Mouse (Mus musculus) MEL (cell line): ENCODE data around the gene Slc25a48. TPM values are rescaled to one million over a fixed set of nuclear protein-coding genes. Genes with fewer than 3 reads are reported as not detected.

Source experiments
- DNase-seq: peaks from one replicate; pipeline ENCODE4 v3.0.0; 2011; ENCODE audit warnings: low read depth, low spot score
- H3K27ac ChIP-seq: 2 replicates; pipeline ENCODE4 v1.5.1; 2012; ENCODE audit warnings: low read depth, mild to moderate bottlenecking, control low read depth, low read length, moderate library complexity; ENCODE audit not compliant: control insufficient read depth
- H3K27me3 ChIP-seq, 2 experiments: fragments of 150-350 bp in 1 of 2; sonication (generic) in 1 of 2; 2 replicates each; pipeline ENCODE4 v1.6.1; 2012; ENCODE audit warnings: low read length in 2 of 2, mild to moderate bottlenecking in 2 of 2, improper control_type of control experiment in 1 of 2, moderate library complexity in 1 of 2; ENCODE audit not compliant: insufficient read depth in 2 of 2, control insufficient read depth in 1 of 2
- H3K36me3 ChIP-seq, 2 experiments: 2 replicates each; pipeline ENCODE4 v1.6.1; 2012 to 2014; ENCODE audit warnings: low read length in 2 of 2, improper control_type of control experiment in 1 of 2, inconsistent platforms in 1 of 2, mild to moderate bottlenecking in 1 of 2; ENCODE audit not compliant: insufficient read depth in 2 of 2, control insufficient read depth in 1 of 2
- H3K4me1 ChIP-seq, 2 experiments: fragments of 150-350 bp in 1 of 2; sonication (generic) in 1 of 2; 2 replicates each; pipeline ENCODE4 v1.6.1; 2012; ENCODE audit warnings: low read length in 2 of 2, improper control_type of control experiment in 1 of 2, mild to moderate bottlenecking in 1 of 2; ENCODE audit not compliant: insufficient read depth in 2 of 2, control insufficient read depth in 1 of 2
- H3K4me3 ChIP-seq, 2 experiments: fragments of 150-350 bp in 1 of 2; sonication (generic) in 1 of 2; 2 replicates each; pipeline ENCODE4 v1.5.1; 2012; ENCODE audit warnings: low read depth in 2 of 2, low read length in 2 of 2, mild to moderate bottlenecking in 2 of 2, moderate library complexity in 2 of 2, control low read depth in 1 of 2, improper control_type of control experiment in 1 of 2; ENCODE audit not compliant: control insufficient read depth in 1 of 2, insufficient read depth in 1 of 2
- H3K79me2 ChIP-seq: 2 replicates; pipeline ENCODE4 v1.6.1; 2012; ENCODE audit warnings: mild to moderate bottlenecking, low read length, moderate library complexity; ENCODE audit not compliant: control insufficient read depth, poor library complexity, insufficient read depth
- H3K9ac ChIP-seq: 2 replicates; pipeline ENCODE4 v1.6.1; 2012; ENCODE audit warnings: low read depth, mild to moderate bottlenecking, control low read depth, low read length, moderate library complexity; ENCODE audit not compliant: control insufficient read depth, poor library complexity, severe bottlenecking
- H3K9me3 ChIP-seq: fragments of 150-350 bp; sonication (generic); replicated peaks from 2 replicates; pipeline ENCODE4 v1.6.1; 2012; ENCODE audit warnings: mild to moderate bottlenecking, low read length, improper control_type of control experiment, moderate library complexity; ENCODE audit not compliant: insufficient read depth
- CTCF ChIP-seq, 3 experiments: IDR thresholded peaks in 2 of 3; conservative IDR thresholded peaks in 1 of 3; 2 replicates each; pipeline ENCODE4 v1.5.1; 2011 to 2012; ENCODE audit warnings: low read length in 3 of 3, low read depth in 2 of 3, mild to moderate bottlenecking in 2 of 3, improper control_type of control experiment in 1 of 3, inconsistent platforms in 1 of 3, mixed read lengths in 1 of 3, moderate library complexity in 1 of 3; ENCODE audit not compliant: control insufficient read depth in 1 of 3, insufficient read depth in 1 of 3, poor library complexity in 1 of 3, severe bottlenecking in 1 of 3
- E2F4 ChIP-seq: IDR thresholded peaks from 2 replicates; pipeline ENCODE4 v1.6.1; 2011; ENCODE audit warnings: low read depth, low read length, improper control_type of control experiment, borderline replicate concordance
- EP300 ChIP-seq, 2 experiments: IDR thresholded peaks; 2 replicates each; pipeline ENCODE4 v1.6.1; 2011; ENCODE audit warnings: improper control_type of control experiment in 2 of 2, low read length in 2 of 2, low read depth in 1 of 2, mild to moderate bottlenecking in 1 of 2
- ETS1 ChIP-seq: IDR thresholded peaks from 2 replicates; pipeline ENCODE4 v1.6.1; 2012; ENCODE audit warnings: low read depth, mild to moderate bottlenecking, inconsistent platforms, low read length, improper control_type of control experiment, moderate library complexity
- GABPA ChIP-seq: IDR thresholded peaks from 2 replicates; pipeline ENCODE4 v1.6.1; 2012; ENCODE audit warnings: low read depth, mild to moderate bottlenecking, inconsistent platforms, low read length, improper control_type of control experiment, moderate library complexity
- GATA1 ChIP-seq: IDR thresholded peaks from 2 replicates; pipeline ENCODE4 v1.6.1; 2011; ENCODE audit warnings: low read depth, low read length, improper control_type of control experiment
- KAT2A ChIP-seq: conservative IDR thresholded peaks from 2 replicates; pipeline ENCODE4 v1.6.1; 2012; ENCODE audit warnings: low read depth, low read length, improper control_type of control experiment, inconsistent platforms
- MAZ ChIP-seq: IDR thresholded peaks from 2 replicates; pipeline ENCODE4 v1.6.1; 2012; ENCODE audit warnings: low read depth, mild to moderate bottlenecking, inconsistent platforms, low read length, improper control_type of control experiment
- MXI1 ChIP-seq: IDR thresholded peaks from 2 replicates; pipeline ENCODE4 v1.6.1; 2011; ENCODE audit warnings: mild to moderate bottlenecking, low read depth, low read length, improper control_type of control experiment
- MYB ChIP-seq: IDR thresholded peaks from 2 replicates; pipeline ENCODE4 v1.6.1; 2011; ENCODE audit warnings: mild to moderate bottlenecking, low read depth, low read length, improper control_type of control experiment
- NELFE ChIP-seq: IDR thresholded peaks from 2 replicates; pipeline ENCODE4 v1.6.1; 2011; ENCODE audit warnings: low read depth, low read length, improper control_type of control experiment
- POLR2AphosphoS2 ChIP-seq: IDR thresholded peaks from 2 replicates; pipeline ENCODE4 v1.6.1; 2011; ENCODE audit warnings: low read length, improper control_type of control experiment
- POLR2AphosphoS5 ChIP-seq: IDR thresholded peaks from 2 replicates; pipeline ENCODE4 v1.6.1; 2012; ENCODE audit warnings: low read depth, borderline replicate concordance, mild to moderate bottlenecking, inconsistent platforms, low read length, moderate library complexity, mixed read lengths
- SMC3 ChIP-seq: IDR thresholded peaks from 2 replicates; pipeline ENCODE4 v1.6.1; 2011; ENCODE audit warnings: low read depth, low read length, improper control_type of control experiment
- TAL1 ChIP-seq: IDR thresholded peaks from 2 replicates; pipeline ENCODE4 v1.6.1; 2012; ENCODE audit warnings: mild to moderate bottlenecking, inconsistent platforms, low read length, moderate library complexity, mixed read lengths
- UBTF ChIP-seq: IDR thresholded peaks from 2 replicates; pipeline ENCODE4 v1.6.1; 2012; ENCODE audit warnings: low read depth, mild to moderate bottlenecking, inconsistent platforms, low read length, improper control_type of control experiment, moderate library complexity, borderline replicate concordance; ENCODE audit not compliant: insufficient read depth
- USF1 ChIP-seq: IDR thresholded peaks from 2 replicates; pipeline ENCODE4 v1.6.1; 2014; ENCODE audit warnings: low read depth, mild to moderate bottlenecking, inconsistent platforms, low read length, improper control_type of control experiment, moderate library complexity
- USF2 ChIP-seq, 2 experiments: IDR thresholded peaks; 2 replicates each; pipeline ENCODE4 v1.6.1; 2011 to 2012; ENCODE audit warnings: improper control_type of control experiment in 2 of 2, low read length in 2 of 2, borderline replicate concordance in 1 of 2, inconsistent platforms in 1 of 2, low read depth in 1 of 2, mild to moderate bottlenecking in 1 of 2; ENCODE audit not compliant: insufficient read depth in 1 of 2
- polyA plus RNA-seq, 2 experiments: library from polyadenylated mRNA; stranded (reverse) in 1 of 2; unstranded in 1 of 2; fragments of >175 nt in 1 of 2; fragments of >200 nt in 1 of 2; gene quantifications; 2 replicates each; pipeline versions ENCODE4 v1.2.1 to v1.2.4; 2012; ENCODE audit warnings: low replicate concordance in 2 of 2, low read depth in 1 of 2; ENCODE audit not compliant: insufficient read length in 2 of 2, insufficient read depth in 1 of 2, missing spikeins in 1 of 2
- total RNA-seq: library from RNA; depleted of rRNA; stranded (reverse); fragments of 300-350 nt; gene quantifications from 2 replicates; pipeline ENCODE4 v1.2.3, GENCODE M21; 2012

Gene Slc25a48
- total and polyA plus RNA-seq, 3 experiments, result not detected

- no peaks in the 10 kb centered on the region for H3K79me2 ChIP-seq
Measured at GRCm38 (mm10) chr13:56500132-56500531, 62.0 kb downstream of the Slc25a48 start.

GRCm38 (mm10) chr13:56500636-56501035 is 62.5 kb downstream of the Slc25a48 start:
- Histone ChIP-seq H3K4me3 (no peak overlapping the region), H3K4me1 (no peaks in the 10 kb centered on the region), H3K9me3 (no peaks in the 10 kb centered on the region), H3K9ac (no peak overlapping the region), H3K79me2 (no peaks in the 10 kb centered on the region), H3K27me3 (no peaks in the 10 kb centered on the region), H3K36me3 (no peaks in the 10 kb centered on the region), H3K27ac (no peak overlapping the region)
- TF ChIP-seq GATA1 (no peak), POLR2AphosphoS2 (no peak), KAT2A (no peak), POLR2AphosphoS5 (no peak), GABPA (no peak), E2F4 (no peak), USF2 (IDR thresholded peaks at IDR 0.05; ENCODE audit: borderline replicate concordance in 1 of 2, insufficient read depth in 1 of 2, low read depth in 1 of 2, low read length in 2 of 2) (no peak), UBTF (no peak), ETS1 (no peak), MXI1 (no peak), USF1 (no peak), CTCF (IDR thresholded peaks at IDR 0.05 in 2 of 3, conservative IDR thresholded peaks at IDR 0.05 in 1 of 3; ENCODE audit: control insufficient read depth in 1 of 3, insufficient read depth in 1 of 3, low read depth in 2 of 3, low read length in 3 of 3, poor library complexity in 1 of 3, severe bottlenecking in 1 of 3) (no peak), MYB (no peak), MAZ (no peak)
- no peak for DNase-seq

More at GRCm38 (mm10) chr13:56500132-56500531, 62.0 kb downstream of the Slc25a48 start:
- Histone ChIP-seq H3K27ac (no peak overlapping the region), H3K9ac (no peak overlapping the region), H3K27me3 (no peaks in the 10 kb centered on the region), H3K9me3 (no peaks in the 10 kb centered on the region), H3K4me1 (no peaks in the 10 kb centered on the region), H3K4me3 (no peak overlapping the region), H3K36me3 (no peaks in the 10 kb centered on the region)
- DNase-seq, result no peak
- no peak for TF ChIP-seq TAL1
- TF ChIP-seq CTCF (IDR thresholded peaks at IDR 0.05 in 2 of 3, conservative IDR thresholded peaks at IDR 0.05 in 1 of 3; ENCODE audit: control insufficient read depth in 1 of 3, insufficient read depth in 1 of 3, low read depth in 2 of 3, low read length in 3 of 3, poor library complexity in 1 of 3, severe bottlenecking in 1 of 3), result no peak
- TF ChIP-seq EP300 (IDR thresholded peaks at IDR 0.05; ENCODE audit: low read depth in 1 of 2, low read length in 2 of 2), result no peak
- no peak for TF ChIP-seq SMC3
- TF ChIP-seq NELFE, result no peak
- TF ChIP-seq POLR2AphosphoS5, result no peak
